Mouse (Mus musculus): Measurements from ENCODE around the gene Auts2.

The Auts2 gene

DNA sequence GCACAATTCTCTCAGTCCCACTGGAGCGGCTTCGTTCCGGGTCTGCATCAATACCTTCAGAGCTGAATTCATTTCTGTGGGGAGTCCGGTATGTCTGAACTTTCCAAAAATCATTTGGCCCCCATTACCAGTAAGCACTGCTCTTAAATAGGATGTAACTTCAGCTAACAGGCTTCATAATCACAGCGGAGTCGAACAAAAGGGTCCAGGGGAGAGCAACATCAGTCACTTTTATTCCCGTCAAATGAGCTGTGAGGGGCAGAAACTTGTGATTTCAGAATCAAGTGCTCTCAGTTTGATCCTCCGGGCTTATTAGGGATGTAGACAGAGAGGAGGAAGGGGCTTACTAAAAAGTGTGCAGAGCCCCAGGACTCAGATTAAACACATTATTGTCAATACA is 629.6 kb downstream of the Auts2 start:
- DNase-seq (ENCODE audit: low read depth, low spot score): no peak

DNA sequence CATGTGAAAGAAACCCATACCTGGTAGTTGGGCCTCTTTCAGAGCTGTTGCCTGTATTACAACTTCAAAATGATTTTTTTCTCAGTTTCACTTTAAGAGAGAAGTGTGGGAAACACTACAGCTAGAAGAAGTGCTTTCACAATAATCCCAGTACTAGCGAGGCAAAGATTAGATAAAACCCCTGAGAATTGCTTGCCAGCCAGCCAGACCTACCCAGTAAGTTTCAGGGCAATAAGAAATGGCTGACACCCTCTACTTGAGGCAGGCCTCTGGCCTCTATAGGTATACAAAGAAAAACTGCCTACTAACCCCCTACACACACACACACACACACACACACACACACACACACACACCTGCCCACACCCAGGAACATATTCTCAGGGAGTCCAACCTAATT is 630.2 kb downstream of the Auts2 start:
- no peak for DNase-seq (ENCODE audit: low read depth, low spot score)

DNA sequence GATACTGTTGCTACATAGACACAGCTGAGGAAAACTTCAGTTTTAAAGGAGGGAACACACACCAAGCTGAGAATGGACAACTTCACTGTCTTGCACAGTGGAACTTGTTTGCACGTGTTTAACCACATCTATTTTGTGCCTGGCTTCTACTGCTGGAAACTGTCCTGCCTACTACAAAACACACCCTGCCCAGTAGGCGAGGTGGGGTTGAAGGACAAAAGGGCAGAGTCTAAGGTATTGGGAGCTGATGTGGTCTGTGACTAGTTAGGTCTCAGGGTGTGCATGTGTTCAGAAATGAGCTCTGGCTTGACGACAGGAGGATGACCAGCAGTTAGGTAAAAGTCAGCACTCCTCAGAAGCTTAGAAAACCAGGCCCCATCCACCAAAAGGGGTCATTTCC is 636.8 kb downstream of the Auts2 start:
- DNase-seq (ENCODE audit: low read depth, low spot score): no peak

DNA sequence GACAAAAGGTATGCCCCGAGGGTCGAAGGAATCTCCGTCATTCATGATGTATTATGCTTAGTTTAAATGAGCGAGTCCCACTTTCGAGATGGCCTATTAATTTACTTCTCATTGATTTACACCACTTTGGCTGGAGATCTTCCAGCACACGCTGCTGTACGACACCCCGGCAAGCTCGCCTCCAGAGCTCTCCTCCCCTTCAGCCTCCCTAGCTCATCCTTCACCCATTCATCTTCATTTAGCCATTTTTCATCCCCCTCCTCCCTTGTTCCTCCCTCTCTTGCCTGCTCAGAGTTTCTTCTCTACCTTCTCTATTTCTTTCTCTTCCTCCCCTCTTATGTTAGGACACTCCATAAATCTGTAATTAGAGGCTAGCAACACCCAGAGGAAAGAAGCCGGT is 638.7 kb downstream of the Auts2 start:
- DNase-seq (ENCODE audit: low read depth, low spot score): no peak

DNA sequence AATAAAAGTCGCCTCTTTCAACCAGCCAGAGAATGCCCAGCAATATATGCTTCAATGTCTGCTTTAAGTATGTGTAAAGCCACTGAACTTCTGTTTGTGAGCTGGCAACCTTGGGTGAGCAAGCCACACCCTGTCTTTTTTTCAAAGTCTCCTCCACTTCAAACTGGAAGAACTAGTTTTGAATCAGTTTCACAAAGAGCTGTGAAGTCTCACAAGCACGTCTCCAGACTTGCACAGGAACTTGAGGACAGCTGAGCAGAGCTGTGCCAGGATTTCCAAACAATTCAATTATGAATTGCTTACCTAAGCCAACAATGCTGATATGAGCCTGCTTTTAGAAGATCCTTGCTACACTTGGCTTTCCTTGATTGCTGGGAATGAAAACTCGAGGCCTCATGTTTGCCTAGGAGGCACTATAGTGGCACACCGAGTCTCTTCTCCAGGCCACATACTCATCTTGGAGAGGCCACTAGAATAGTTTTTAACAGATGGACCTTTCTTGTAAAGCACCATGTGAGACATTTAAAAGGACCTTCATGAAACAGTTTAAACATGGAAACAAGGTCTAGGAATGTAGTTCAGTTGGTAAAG is 645.0 kb downstream of the Auts2 start:
- no peak for DNase-seq (ENCODE audit: low read depth, low spot score)

DNA sequence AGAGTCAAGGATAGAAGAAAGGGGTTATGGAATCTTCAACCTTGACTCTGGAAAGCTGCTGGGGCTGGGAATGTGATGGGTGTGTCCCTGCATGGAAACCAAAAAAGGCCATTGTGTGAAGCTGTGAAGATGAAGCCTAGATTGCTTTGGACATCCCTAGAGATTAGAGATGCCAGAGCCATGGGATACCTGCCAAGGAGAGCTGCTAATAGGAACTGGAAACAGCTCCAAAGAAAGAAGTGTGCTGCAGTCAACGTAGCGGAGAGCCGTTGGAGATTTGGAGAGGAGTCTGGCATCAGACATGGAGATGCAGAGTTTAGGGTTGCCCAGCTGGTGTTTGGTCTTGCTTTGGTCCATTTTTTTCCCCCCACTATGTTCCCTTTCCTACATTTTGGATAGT is 656.5 kb downstream of the Auts2 start:
- no peak for DNase-seq (ENCODE audit: low read depth, low spot score)

DNA sequence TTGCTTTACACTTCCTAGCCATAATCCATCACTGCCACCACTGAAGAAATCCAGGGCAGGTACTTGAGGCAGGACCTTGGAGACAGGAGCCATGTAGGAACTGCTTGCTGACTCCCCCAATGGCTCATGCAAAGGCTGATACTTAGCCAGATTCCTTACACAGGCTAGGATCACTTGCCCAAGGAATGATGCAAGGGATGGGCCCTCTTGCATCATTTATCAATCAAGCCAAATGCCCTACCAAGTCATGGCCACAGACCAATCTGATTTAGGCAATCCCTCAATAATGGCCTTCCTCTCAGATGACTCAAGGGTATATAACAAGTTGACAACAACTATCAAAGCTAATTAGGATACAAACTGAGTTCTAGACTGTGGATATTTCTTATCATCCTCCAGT is 666.6 kb downstream of the Auts2 start:
- DNase-seq (ENCODE audit: low read depth, low spot score): no peak

DNA sequence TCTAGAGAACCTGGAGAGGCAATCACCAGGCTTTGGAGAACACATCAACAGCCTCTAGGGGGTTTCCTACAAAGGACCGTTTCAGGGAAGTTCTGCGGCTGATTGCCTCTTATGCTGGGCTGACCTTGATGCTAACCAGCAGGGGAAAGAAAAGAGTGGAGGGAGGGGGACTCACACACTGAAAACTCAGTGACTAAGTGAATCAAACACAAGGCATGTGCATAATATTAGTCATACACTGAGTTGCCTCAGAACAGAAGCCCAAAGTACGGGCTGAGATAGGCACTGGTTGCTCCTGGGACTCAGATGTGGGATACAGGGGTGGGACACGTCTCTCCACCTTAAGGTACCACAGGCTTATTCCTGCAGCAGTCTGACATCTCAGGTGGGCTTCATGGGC is 667.2 kb downstream of the Auts2 start:
- DNase-seq (ENCODE audit: low read depth, low spot score): no peak

DNA sequence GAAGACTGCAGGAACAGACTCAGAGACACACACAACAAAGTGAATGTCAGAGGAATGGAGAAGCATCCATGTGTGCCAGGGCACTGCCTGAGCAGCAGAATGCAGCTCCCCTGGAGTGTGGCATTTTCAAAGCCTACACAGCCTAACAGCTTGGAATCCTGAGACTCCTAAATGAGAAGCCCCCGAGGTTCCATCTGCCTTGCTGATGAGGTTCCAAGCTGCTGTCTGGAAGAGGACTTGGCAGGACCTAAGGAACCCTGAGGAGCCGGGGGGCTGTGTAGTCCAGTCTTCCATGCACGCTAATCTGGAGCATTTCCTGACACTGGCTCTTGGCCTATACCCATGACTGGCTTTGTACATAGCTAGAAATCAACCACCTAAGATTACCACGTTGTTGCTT is 670.0 kb downstream of the Auts2 start:
- DNase-seq (ENCODE audit: low read depth, low spot score): no peak

DNA sequence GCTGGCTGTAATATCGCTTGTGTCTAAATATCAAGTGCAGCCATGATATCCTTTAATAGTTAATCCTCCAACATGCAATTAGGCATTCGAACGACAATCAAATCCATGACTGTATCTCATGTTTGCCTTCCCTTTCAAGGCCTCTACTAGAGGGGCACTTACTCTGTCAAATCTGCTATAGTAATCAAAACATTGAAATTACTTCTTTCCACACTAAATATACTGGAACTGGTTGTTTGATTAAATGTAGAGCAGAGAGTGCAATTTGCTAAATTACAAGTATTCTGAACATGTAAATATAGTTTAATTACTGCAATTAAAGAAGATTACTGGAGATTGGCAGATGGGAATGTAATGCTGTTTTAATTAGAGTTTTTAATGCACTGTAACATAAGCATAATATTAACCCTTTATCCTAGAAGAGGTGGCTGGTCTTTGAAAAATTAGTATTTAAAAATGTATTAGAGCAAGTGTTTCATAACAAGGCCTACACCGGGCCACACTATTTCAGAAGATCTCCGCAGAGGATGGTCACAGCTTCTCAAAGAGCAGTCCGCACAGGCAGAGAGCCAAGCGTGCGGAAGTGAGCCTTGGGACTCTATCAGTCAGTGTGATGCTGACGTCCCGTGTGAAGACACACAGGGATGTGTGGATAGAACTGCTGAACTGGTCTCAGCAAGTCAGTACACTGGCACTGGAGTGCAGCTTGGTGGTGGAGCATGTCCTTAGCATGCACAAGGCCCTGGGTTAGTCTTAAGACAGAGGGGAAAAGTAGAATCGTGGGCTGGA is 673.2 kb downstream of the Auts2 start:
- no peak for DNase-seq (ENCODE audit: low read depth, low spot score)

DNA sequence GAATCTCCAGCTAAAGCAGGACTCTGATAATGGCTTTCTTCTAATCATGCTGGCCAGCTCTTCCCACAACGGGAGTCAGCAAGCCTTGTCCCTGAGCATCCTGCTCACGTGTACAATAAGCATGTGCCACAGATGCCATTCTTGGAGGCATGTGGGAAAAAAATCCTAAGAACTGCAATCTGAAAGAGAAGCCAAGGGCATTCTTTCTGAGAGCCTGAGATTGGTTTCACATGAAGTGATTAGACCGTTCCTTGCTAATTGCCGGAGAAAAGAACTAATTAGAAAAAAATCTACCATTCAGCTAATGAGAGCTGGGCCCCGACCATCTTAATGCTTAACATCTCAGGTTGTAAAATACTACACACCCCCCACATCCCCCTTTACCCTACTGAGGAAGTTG is 677.9 kb downstream of the Auts2 start:
- no peak for DNase-seq (ENCODE audit: low read depth, low spot score)

DNA sequence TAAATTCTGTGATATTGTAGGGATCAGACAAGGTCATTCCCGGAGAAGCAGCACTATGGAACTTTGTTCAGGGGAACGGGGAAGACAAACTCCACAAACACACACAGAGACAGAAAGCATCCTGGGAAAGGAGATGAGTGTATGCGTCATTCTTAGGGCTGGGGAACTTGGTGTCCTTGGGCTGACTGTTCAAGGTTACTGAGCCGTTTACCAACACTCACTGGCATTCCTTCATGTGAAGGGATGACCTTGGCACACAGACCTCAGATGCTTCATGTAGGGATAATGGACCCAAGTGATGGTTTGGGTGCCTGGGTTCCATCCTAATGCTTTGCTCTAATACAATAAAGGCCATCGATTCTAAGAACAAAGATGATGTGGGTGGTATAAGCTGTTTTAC is 685.2 kb downstream of the Auts2 start:
- no peak for DNase-seq (ENCODE audit: low read depth, low spot score)

DNA sequence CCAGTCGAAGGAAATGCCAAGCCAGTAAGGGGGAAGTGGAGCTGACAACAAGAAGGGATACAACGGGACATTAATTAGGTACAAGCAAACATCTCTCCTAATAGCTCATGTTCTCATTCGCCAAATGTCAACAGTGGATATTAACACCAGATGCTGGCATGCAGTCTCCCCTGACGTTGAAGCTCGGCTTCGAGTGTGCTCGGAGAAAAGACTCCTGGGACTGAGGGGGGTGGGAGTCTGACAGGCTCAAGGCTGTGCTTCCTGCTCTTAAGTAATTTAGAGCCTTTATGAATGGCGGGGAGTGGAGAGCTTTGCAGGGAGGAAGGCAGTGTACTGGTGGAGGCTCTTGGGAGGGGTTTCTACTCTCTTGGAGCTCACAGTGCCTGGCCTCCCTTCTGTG is 687.8 kb downstream of the Auts2 start:
- DNase-seq (ENCODE audit: low read depth, low spot score): no peak

DNA sequence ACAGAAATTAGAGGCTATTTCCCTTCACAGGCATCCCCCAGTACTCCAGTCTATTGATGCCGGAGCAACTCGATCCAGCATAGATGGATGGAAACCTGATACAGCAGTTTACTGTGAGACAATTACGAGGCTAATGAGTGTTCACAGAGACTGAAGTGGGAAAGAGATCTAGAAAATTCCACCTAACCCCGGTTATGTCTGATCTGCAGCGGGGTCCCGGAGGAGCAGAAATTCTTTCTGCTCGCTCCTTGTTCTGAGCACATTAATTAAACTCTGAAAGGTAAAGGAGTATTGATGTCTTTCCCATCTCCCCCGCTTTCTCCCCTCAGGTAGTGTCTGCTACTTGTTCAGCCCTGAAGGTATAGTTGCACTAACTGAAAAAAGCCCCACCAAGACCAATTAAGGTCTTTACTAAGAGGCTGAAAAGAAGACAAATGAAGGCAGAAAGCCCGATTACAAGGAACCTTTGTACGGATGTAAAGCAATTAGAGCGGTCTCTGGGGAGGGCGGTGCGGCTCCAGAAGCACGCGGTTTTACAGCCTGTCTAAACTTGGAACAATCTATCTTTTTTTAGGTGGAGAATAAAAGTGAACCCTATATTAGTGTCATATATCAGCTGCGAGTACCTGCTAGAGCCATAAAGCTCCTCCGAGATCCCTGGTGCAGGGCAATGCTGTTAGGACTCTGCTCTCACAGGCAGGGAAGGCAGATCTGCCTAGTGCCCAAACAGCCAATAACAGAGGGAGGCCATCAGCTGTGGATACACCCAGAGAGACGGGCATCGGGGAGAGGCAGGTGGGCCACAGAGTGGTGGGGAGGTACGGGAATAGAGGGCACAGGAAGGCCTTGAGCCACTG is 691.3 kb downstream of the Auts2 start:
- DNase-seq (ENCODE audit: low read depth, low spot score): no peak

DNA sequence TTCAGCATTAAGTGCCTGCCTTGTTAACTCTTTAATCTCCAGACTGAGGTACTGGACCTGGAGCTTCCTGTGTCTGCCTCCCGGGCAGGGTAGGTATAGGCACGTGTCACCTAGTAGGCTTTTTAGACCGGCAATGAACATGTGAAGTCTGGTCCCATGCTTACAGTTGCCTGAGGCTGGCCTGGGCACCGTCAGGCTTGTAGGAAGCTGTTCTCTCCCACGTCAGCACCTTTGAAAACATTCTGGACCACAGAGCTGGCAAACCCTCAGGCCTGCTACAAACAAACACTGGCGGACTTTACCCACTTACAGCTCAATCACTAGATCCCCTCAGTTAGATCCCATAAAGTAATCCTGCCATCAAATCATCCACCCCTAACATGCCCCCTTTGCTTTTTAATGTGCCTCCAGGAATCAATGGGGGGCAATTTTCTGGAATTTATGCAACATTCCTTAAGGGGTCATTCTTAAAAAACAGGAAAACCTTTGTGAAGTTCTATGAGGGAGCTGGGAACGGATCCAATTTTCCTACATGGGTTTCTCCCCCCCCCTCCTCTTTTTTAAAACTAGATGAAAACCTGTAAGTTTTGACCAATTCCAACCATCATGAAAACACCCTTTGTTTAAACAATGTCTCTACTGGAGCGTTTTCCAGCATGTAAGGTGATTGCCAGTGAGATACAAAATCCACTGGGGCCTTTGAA is 692.4 kb downstream of the Auts2 start:
- no peak for DNase-seq (ENCODE audit: low read depth, low spot score)

DNA sequence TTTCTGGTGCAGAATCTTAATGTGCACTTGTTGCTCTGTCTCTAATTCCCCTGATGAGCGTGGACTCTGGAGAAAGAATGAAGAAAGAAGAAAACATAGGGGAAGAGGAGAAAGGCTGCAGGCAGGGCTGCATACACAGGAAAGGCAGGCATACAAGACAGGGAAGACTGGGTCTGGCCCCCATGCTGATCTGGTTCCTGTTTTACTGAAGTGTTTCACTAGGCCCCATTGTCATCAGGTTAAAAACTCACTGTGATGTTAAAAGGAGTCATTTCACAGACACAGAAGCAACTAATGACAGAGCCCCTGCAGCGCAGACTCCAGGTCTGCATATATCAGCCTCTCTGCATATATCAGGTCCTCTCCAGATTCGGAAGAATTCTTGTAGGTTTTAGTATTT is 693.5 kb downstream of the Auts2 start:
- no peak for DNase-seq (ENCODE audit: low read depth, low spot score)

DNA sequence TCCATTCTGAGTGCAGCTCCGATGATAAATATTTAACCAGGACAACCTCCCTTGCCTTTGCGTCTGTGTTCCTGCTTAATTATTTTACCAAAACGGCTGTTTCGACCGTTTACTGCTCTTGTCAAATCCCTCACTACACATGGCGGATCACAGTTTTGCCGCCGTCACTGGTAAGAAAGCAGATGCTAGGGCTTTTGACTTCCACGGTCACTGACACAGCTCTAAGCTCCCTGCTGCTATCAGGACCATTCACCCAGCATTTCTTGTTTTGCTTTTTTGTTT is 698.7 kb downstream of the Auts2 start:
- DNase-seq (ENCODE audit: low read depth, low spot score): no peak

DNA sequence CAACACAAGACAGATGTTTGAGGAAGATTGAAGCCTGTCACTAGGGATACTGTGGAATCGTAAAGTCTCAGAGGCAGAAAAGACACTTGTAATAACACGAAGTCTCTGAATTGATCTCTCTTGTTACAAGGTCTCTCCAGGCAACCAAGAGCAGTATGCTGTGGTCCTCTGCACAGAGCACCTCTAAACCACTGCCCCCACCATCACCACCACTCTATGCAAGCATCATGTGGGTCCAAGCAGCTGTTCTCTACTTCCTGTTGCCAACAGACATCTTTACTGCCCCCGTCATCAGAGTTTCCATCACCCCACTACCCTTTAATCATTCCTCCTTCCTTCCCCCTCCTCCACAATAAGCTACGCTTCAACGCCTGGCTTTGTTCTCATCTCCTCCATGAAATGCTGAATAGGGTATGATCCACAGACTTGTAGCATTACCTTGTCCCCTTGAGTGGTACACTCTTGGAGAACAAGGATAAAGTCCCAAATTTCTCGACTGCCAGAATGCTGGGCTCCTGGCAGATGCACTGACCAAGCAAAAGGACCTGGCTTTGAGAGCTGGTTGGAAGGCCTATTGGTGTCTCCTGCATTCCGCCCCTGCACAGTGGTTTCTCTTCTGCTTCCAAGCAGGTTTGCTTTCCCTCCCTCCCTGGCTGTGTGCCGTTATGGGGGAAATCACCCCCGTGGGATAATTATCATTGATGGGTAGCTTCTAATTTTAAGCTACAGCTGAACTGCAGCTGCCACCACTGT is 699.2 kb downstream of the Auts2 start:
- DNase-seq (ENCODE audit: low read depth, low spot score): no peak

DNA sequence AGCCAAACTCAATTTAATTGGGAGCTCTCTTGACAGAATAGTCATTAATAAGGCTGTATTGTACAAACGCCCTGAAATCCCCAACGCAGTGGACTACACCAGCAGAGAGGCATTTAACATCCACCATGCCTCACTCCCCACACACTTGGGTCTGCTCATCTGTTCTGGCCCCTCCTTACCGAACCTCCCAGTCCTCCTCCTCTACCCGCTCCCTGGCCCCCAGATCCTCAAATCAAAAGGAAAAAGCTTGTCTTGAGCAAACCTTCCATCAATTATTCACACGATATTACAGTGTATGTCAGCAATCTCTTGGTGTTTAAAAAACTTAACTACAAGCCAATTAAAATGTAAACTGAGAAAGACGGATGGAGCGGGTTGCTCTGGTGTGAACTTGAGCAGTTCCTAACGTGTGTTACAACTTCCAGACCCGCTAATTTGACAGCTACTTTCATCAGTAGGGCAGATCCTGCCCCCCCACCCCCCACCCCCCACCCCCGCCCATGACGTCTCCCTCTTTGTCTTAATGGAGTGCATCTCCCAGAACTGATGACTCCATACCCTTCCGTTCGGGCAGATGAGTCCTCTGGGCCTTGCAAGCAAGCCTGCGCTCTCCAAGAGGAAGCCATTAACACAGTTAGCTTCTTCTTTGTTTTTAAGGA is 703.4 kb downstream of the Auts2 start:
- DNase-seq (ENCODE audit: low read depth, low spot score): no peak

DNA sequence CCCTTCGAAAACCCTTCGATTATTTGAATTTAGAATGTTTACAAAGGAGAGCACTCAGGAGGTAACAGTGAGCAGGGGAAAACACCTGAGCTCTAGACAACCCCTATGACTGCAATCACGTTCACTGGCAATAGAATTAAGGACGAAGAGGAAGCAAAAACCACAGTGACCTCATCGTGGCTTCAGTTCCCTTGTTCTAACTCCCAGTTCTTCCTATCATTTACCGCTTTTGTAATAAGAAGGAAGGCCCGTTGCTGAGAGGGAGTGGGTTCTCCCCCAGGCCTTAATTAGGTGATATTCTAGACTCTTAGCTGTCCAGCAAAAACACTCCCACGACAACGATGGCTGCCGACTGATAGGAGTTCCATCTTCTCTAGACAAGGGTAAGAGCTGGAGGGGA is 704.1 kb downstream of the Auts2 start:
- DNase-seq (ENCODE audit: low read depth, low spot score): no peak

DNA sequence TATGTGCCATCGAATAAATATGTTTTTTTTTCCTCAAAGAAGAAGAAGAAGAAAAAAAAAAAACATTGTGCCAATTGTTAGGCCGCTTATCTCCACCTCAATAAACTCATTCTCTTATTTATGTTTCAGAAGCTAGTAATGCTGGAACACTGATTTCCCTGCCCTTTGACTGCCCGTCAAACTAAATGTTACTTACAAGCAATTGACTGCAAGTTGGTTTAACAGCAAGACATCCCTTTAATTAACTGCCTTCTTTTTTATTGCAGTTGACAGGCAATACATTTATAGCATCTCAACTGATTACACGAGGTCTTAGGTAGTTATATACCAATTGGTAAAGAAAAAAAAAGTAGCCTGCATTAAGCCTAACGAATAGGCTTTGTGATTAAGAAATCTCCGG is 705.1 kb downstream of the Auts2 start:
- no peak for DNase-seq (ENCODE audit: low read depth, low spot score)
